Mouse (Mus musculus) lung, postnatal 0 days (tissue): ENCODE data around the gene Smim20.

Source experiments
- CTCF ChIP-seq: IDR thresholded peaks from 2 replicates; pipeline ENCODE4 v1.5.1; 2016; ENCODE audit warnings: antibody characterized with exemption, mild to moderate bottlenecking
- EP300 ChIP-seq: IDR thresholded peaks from 2 replicates; pipeline ENCODE4 v1.6.1; 2016; ENCODE audit warnings: antibody characterized with exemption, mild to moderate bottlenecking, control low read depth

DNA sequence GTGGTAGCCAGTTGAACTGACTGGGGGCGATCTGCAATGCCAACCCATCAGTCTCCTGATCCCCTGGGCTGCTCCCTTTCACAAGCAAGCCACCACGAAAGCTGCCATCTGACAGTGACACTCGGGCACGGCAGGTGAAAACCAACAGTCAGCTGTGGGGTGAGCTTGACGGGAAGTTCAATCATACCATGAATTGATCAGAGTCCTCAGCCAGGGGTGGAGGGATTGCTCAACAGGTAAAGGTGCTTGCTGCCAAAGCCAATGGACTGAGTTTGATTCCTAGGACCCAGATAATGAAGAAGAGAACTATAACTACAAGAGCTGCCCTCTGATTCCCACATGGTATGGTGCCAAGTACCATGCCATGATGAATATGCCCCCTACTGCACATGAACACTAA lies 12.7 kb upstream of the Smim20 start:
- TF ChIP-seq CTCF = no peak
- no peak for TF ChIP-seq EP300
